Comparison of ENCODE assay signal across 11 mouse cellular contexts in the genomic region with DNA sequence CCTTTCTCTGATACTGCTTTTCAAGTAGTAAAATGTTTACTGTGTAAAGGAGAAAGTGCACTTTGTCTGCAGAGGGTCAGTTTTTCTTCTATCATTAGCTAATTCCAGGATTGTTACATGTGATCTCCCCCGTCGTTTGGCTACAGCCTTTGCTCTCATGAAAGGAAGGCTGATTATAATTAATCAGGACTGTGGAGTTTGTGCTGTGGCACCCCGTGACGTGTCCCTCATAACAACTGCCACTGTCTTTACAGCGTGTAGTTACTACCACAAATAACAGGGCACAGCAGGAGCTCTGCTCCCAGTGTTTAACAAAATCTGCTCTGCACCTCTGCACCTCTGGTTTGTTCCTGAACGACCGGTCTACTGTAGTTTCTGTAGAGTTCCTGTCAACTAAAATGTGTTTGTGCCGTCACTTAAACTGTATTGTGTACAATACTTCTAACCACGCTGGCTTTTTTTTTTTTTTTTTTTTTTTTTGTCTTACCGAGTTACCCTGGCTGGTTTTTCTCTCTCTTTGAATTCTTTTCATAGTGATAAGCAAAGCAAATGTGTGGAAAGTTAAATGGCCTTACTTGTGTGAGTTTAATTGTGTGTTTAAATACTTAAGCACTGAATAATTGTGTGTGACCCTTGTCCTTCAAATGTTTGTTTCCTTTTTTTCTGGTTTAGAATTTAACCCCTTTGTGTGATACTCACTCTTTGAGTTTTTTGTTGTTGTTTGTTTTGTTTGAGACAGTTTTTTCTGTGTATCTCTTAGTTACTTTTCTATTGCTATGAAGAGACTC. TPM values are rescaled to one million over a fixed set of nuclear protein-coding genes. Genes with fewer than 3 reads are reported as not detected.
DNase-seq lines count a peak whose midpoint lies in the region; ATAC-seq and TF ChIP-seq lines count a peak whose summit lies in the region.
"Had no signal": no experiment of that assay in that cellular context is flagged by ENCODE, and none has a peak within 500 bp of the region (broad histone marks: within the 10 kb centered on the region; RNA-seq: fewer than 3 reads in every experiment).

No protein-coding gene starts in this region.

- peaks cover 14% of the 10 kb centered on the region; the same call in 1 of the 2 replicates for H3K4me1 ChIP-seq in hindbrain, embryonic 14.5 days (replicated peaks; ENCODE audit: control insufficient read depth, insufficient read depth, low read length)
- peaks cover 9% of the 10 kb centered on the region for H3K4me1 ChIP-seq in hindbrain, embryonic 16.5 days (ENCODE audit: control insufficient read depth, insufficient read depth, low read depth, low read length)
- H3K4me1 ChIP-seq in intestine, embryonic 16.5 days (ENCODE audit: control insufficient read depth, insufficient read depth, low read length), result peaks cover 11% of the 10 kb centered on the region; the same call in 1 of the 2 replicates
- H3K4me1 ChIP-seq in liver, postnatal 0 days (ENCODE audit: insufficient read depth), result peaks cover 37% of the 10 kb centered on the region
- H3K4me1 ChIP-seq: embryonic facial prominence, embryonic 15.5 days; limb, embryonic 15.5 days had no signal

- no peaks in the 10 kb centered on the region for H3K27me3 ChIP-seq in hindbrain, embryonic 14.5 days (ENCODE audit: control insufficient read depth, insufficient read depth, low read length)
- no peaks in the 10 kb centered on the region for H3K27me3 ChIP-seq in hindbrain, embryonic 16.5 days (replicated peaks; ENCODE audit: control insufficient read depth, insufficient read depth, low read length)
- no peaks in the 10 kb centered on the region for H3K27me3 ChIP-seq in intestine, embryonic 16.5 days (replicated peaks; ENCODE audit: control insufficient read depth, insufficient read depth, low read length)
- no peaks in the 10 kb centered on the region for H3K27me3 ChIP-seq in liver, postnatal 0 days (ENCODE audit: insufficient read depth, low read length)
- H3K27me3 ChIP-seq: embryonic facial prominence, embryonic 15.5 days; limb, embryonic 15.5 days had no signal

- TF ChIP-seq CTCF in brain, embryonic 14.5 days (IDR thresholded peaks at IDR 0.05; ENCODE audit: borderline replicate concordance, extremely low read depth, insufficient read depth, insufficient read length), result no peak
- no peak for TF ChIP-seq CTCF in liver, postnatal 0 days (IDR thresholded peaks at IDR 0.05; ENCODE audit: low read depth)

- no peak for TF ChIP-seq POLR2A in brain, embryonic 14.5 days (IDR thresholded peaks at IDR 0.05; ENCODE audit: borderline replicate concordance, extremely low read depth, insufficient read depth, insufficient read length, poor library complexity, severe bottlenecking)

- ATAC-seq in hindbrain, embryonic 14.5 days (ENCODE audit: low FRiP score), result no peak
- ATAC-seq in hindbrain, embryonic 16.5 days, result no peak
- ATAC-seq in intestine, embryonic 16.5 days, result peak; percentile 62
- 0 out of 2 replicates have a peak, but pooled peaks have one; percentile 12 for ATAC-seq in liver, postnatal 0 days

- H3K4me3 ChIP-seq in hindbrain, embryonic 14.5 days (replicated peaks; ENCODE audit: low read length), result no peak overlapping the region
- no peak overlapping the region for H3K4me3 ChIP-seq in hindbrain, embryonic 16.5 days (ENCODE audit: low read length)
- no peak overlapping the region for H3K4me3 ChIP-seq in intestine, embryonic 16.5 days (ENCODE audit: low read length)
- H3K4me3 ChIP-seq in liver, postnatal 0 days (ENCODE audit: low read depth, low read length), result no peak overlapping the region
- H3K4me3 ChIP-seq: embryonic facial prominence, embryonic 15.5 days; limb, embryonic 15.5 days had no signal

- no peaks in the 10 kb centered on the region for H3K36me3 ChIP-seq in hindbrain, embryonic 14.5 days (replicated peaks; ENCODE audit: control insufficient read depth, insufficient read depth)
- H3K36me3 ChIP-seq in hindbrain, embryonic 16.5 days (ENCODE audit: control insufficient read depth, insufficient read depth, low read length), result no peaks in the 10 kb centered on the region
- H3K36me3 ChIP-seq in intestine, embryonic 16.5 days (ENCODE audit: control insufficient read depth, insufficient read depth, low read length), result no peaks in the 10 kb centered on the region
- peaks cover 7% of the 10 kb centered on the region; the same call in 1 of the 2 replicates for H3K36me3 ChIP-seq in liver, postnatal 0 days (replicated peaks; ENCODE audit: insufficient read depth, low read length)
- H3K36me3 ChIP-seq: embryonic facial prominence, embryonic 15.5 days; limb, embryonic 15.5 days had no signal

- H3K4me2 ChIP-seq in hindbrain, embryonic 14.5 days (replicated peaks), result peak overlapping the region; percentile 7; the same call in 1 of the 2 replicates
- no peak overlapping the region for H3K4me2 ChIP-seq in hindbrain, embryonic 16.5 days (ENCODE audit: low read length)
- no peak overlapping the region for H3K4me2 ChIP-seq in intestine, embryonic 16.5 days (ENCODE audit: low read depth, low read length)
- H3K4me2 ChIP-seq in liver, postnatal 0 days (ENCODE audit: low read depth, low read length), result peak overlapping the region; percentile 19; the same call in 1 of the 2 replicates
- H3K4me2 ChIP-seq: embryonic facial prominence, embryonic 15.5 days; limb, embryonic 15.5 days had no signal

- no peak for TF ChIP-seq EP300 in liver, postnatal 0 days (IDR thresholded peaks at IDR 0.05; ENCODE audit: low read depth)

- WGBS in hindbrain, embryonic 14.5 days, result 36% methylated on average over 10 of the region's 10 CpGs
- WGBS in hindbrain, embryonic 16.5 days, result 27% methylated on average over 10 of the region's 10 CpGs
- WGBS in intestine, embryonic 16.5 days, result 23% methylated on average over 10 of the region's 10 CpGs
- 47% methylated on average over 10 of the region's 10 CpGs for WGBS in liver, postnatal 0 days (ENCODE audit: insufficient replicate concordance)

- H3K27ac ChIP-seq in hindbrain, embryonic 14.5 days, result 0 out of 2 replicates have a peak overlapping the region, but pooled peaks have one; percentile 43
- no peak overlapping the region for H3K27ac ChIP-seq in hindbrain, embryonic 16.5 days (ENCODE audit: low read depth, low read length)
- H3K27ac ChIP-seq in intestine, embryonic 16.5 days (ENCODE audit: low read length), result 0 out of 2 replicates have a peak overlapping the region, but pooled peaks have one; percentile 5
- 0 out of 2 replicates have a peak overlapping the region, but pooled peaks have one; percentile 36 for H3K27ac ChIP-seq in liver, postnatal 0 days (ENCODE audit: low read depth)
- H3K27ac ChIP-seq: embryonic facial prominence, embryonic 15.5 days; limb, embryonic 15.5 days had no signal

- intact Hi-C loops in left cerebral cortex, postnatal 14 days (cut with DNase I), result no loop called here

- H3K9ac ChIP-seq in hindbrain, embryonic 14.5 days, result no peak overlapping the region
- no peak overlapping the region for H3K9ac ChIP-seq in hindbrain, embryonic 16.5 days (ENCODE audit: low read depth, low read length)
- H3K9ac ChIP-seq in intestine, embryonic 16.5 days (ENCODE audit: low read depth, low read length), result no peak overlapping the region
- H3K9ac ChIP-seq in liver, postnatal 0 days (replicated peaks), result no peak overlapping the region
- H3K9ac ChIP-seq: embryonic facial prominence, embryonic 15.5 days; limb, embryonic 15.5 days had no signal

- H3K9me3 ChIP-seq in hindbrain, embryonic 14.5 days (ENCODE audit: control insufficient read depth, low read length), result no peaks in the 10 kb centered on the region
- no peaks in the 10 kb centered on the region for H3K9me3 ChIP-seq in hindbrain, embryonic 16.5 days (ENCODE audit: control insufficient read depth, low read length)
- no peaks in the 10 kb centered on the region for H3K9me3 ChIP-seq in intestine, embryonic 16.5 days (ENCODE audit: control insufficient read depth, low read length)
- no peaks in the 10 kb centered on the region for H3K9me3 ChIP-seq in liver, postnatal 0 days (ENCODE audit: low read length)
- H3K9me3 ChIP-seq: embryonic facial prominence, embryonic 15.5 days; limb, embryonic 15.5 days had no signal

- DNase-seq in hindbrain, embryonic 14.5 days (ENCODE audit: low spot score), result no peak
- peak; percentile 43 for DNase-seq in brain, embryonic 14.5 days (ENCODE audit: low read depth)
- DNase-seq in liver, postnatal 0 days, result no peak
- no peak for DNase-seq in left cerebral cortex, postnatal 14 days (ENCODE audit: low spot score in 2 of 2)
- no peak for DNase-seq in adrenal gland, postnatal 36 days
- DNase-seq: heart, adult 11 months; right cerebral cortex, adult 18-20 months had no signal

RNA-seq across cellular contexts. Expression of gene Fbxo34, which starts 39.3 kb away (rescaled TPM):
- polyA plus RNA-seq in hindbrain, embryonic 14.5 days (2014; fragmentation: Nextera tagmentation; extraction: Ambion mirVana), result 35.1 and 35.3 TPM in 2 replicates
- polyA plus RNA-seq in hindbrain, embryonic 16.5 days (2015; fragmentation: Nextera tagmentation; extraction: Ambion mirVana), result 33.6 and 35.5 TPM in 2 replicates
- polyA plus RNA-seq in brain, embryonic 14.5 days (2012; rRNA removed), result 20.1 and 23.4 TPM in 2 replicates
- 20.4 and 23.5 TPM in 2 replicates for polyA plus RNA-seq in intestine, embryonic 16.5 days (2015; fragmentation: Nextera tagmentation; extraction: Ambion mirVana)
- polyA plus RNA-seq in liver, postnatal 0 days (2015; fragmentation: Nextera tagmentation; extraction: Ambion mirVana), result 19.3 and 22.1 TPM in 2 replicates
- 10 to 100 TPM; 88.7 to 90.9 TPM for total RNA-seq in left cerebral cortex, postnatal 14 days (2021)
- total RNA-seq in adrenal gland, postnatal 36 days (2021), result 10 to 100 TPM; 27.5 to 38.2 TPM

Comparison
In these comparisons a context has a peak if more than half of its experiments do, and no peak if none do; other contexts are left out.
1. H3K4me2 ChIP-seq: peak in hindbrain, embryonic 14.5 days (single experiment) and liver, postnatal 0 days (single experiment); none in hindbrain, embryonic 16.5 days (single experiment) and intestine, embryonic 16.5 days (single experiment).
2. ATAC-seq: peak in intestine, embryonic 16.5 days (single experiment) and liver, postnatal 0 days (single experiment); none in hindbrain, embryonic 14.5 days (single experiment) and hindbrain, embryonic 16.5 days (single experiment).